Mouse (Mus musculus) hindbrain, embryonic 13.5 days (tissue): ENCODE data around the gene Fam217b. TPM values are rescaled to one million over a fixed set of nuclear protein-coding genes. Genes with fewer than 3 reads are reported as not detected.

ENCODE experiments used
- ATAC-seq: fragments of 200-750 bp; cut with Nextera tagmentation; 2 replicates; pipeline ENCODE4 v1.8.0; 2017; ENCODE audit warnings: moderate TSS enrichment; ENCODE audit not compliant: low FRiP score
- H3K27ac ChIP-seq: fragments of 300-500 bp; sonication (generic); 2 replicates; pipeline ENCODE4 v1.5.1; 2015; ENCODE audit warnings: inconsistent platforms, mild to moderate bottlenecking, moderate library complexity
- H3K27me3 ChIP-seq: fragments of 300-500 bp; sonication (generic); 2 replicates; pipeline ENCODE4 v1.6.1; 2015; ENCODE audit warnings: mild to moderate bottlenecking, inconsistent platforms
- H3K36me3 ChIP-seq: fragments of 300-500 bp; sonication (generic); 2 replicates; pipeline ENCODE4 v1.6.1; 2015; ENCODE audit warnings: mild to moderate bottlenecking, inconsistent platforms
- H3K4me1 ChIP-seq: fragments of 300-500 bp; sonication (generic); replicated peaks from 2 replicates; pipeline ENCODE4 v1.6.1; 2015; ENCODE audit warnings: inconsistent platforms
- H3K4me2 ChIP-seq: fragments of 300-500 bp; sonication (generic); 2 replicates; pipeline ENCODE4 v1.6.1; 2015; ENCODE audit warnings: inconsistent platforms, mild to moderate bottlenecking, moderate library complexity
- H3K4me3 ChIP-seq: fragments of 300-500 bp; sonication (generic); 2 replicates; pipeline ENCODE4 v1.5.1; 2015; ENCODE audit warnings: mild to moderate bottlenecking, inconsistent platforms
- H3K9ac ChIP-seq: fragments of 300-500 bp; sonication (generic); 2 replicates; pipeline ENCODE4 v1.6.1; 2015; ENCODE audit warnings: mild to moderate bottlenecking, inconsistent platforms
- H3K9me3 ChIP-seq: fragments of 300-500 bp; sonication (generic); 2 replicates; pipeline ENCODE4 v1.6.1; 2016; ENCODE audit warnings: inconsistent platforms
- WGBS: fragments of 180-500 bp; shearing (Covaris S2); methylation state at CpG from one replicate; pipeline ENCODE4 v1.1.7; 2015; 5-methylcytosine and 5-hydroxymethylcytosine counted together
- polyA plus RNA-seq: library from polyadenylated mRNA; unstranded; fragments of >200 nt; fragmentation: Nextera tagmentation; extraction: Ambion mirVana; gene quantifications from 2 replicates; pipeline ENCODE4 v1.2.1, GENCODE M21; 2015

Fam217b gene
- polyA plus RNA-seq, result 8.1 and 9.8 TPM in 2 replicates

GRCm38 (mm10) chr2:178414261-178415149, at the start of gene Fam217b, which contains the start of gene Ppp1r3d:
Fam217b (plus strand) TSS chr2:178414524.
Ppp1r3d (minus strand) TSS chr2:178414472.
- peaks cover 23% of the 10 kb centered on the region for H3K27me3 ChIP-seq
- peak within 1 kb of the TSS; percentile 99 for H3K4me2 ChIP-seq
- peaks cover 5% of the 10 kb centered on the region for H3K36me3 ChIP-seq
- peak; percentile 91 for ATAC-seq
- no peaks in the 10 kb centered on the region for H3K9me3 ChIP-seq
- H3K4me3 ChIP-seq, result peak within 1 kb of the TSS; percentile 53
- H3K27ac ChIP-seq, result peak within 1 kb of the TSS; percentile 89
- peak within 1 kb of the TSS; percentile 71 for H3K9ac ChIP-seq
- WGBS, result under 1% methylated on average over 47 of the region's 74 CpGs
- H3K4me1 ChIP-seq, result peaks cover 31% of the 10 kb centered on the region

- Histone ChIP-seq H3K27me3 (peaks cover 8% of the 10 kb centered on the region), H3K9ac (no peak within 1 kb of the TSS), H3K27ac (no peak within 1 kb of the TSS), H3K36me3 (no peaks in the 10 kb centered on the region), H3K4me2 (no peak within 1 kb of the TSS), H3K9me3 (no peaks in the 10 kb centered on the region), H3K4me1 (no peaks in the 10 kb centered on the region; the same call in 1 of the 2 replicates), H3K4me3 (no peak within 1 kb of the TSS)
- WGBS, result 86% methylated on average over 52 of the region's 52 CpGs
- peak; percentile 36; the same call in 1 of the 2 replicates for ATAC-seq
These were observed 7.1 kb upstream of the Fam217b start, which contains the start of gene Sycp2 for GRCm38 (mm10) chr2:178407053-178407815. Sycp2 (minus strand) TSS chr2:178407685.

- 55% methylated on average over 1 of the region's 1 CpGs for WGBS
- no peak overlapping the region for H3K4me3 ChIP-seq
- H3K36me3 ChIP-seq, result no peaks in the 10 kb centered on the region
- peaks cover 23% of the 10 kb centered on the region for H3K27me3 ChIP-seq
- no peak for ATAC-seq
- H3K9ac ChIP-seq, result no peak overlapping the region
- no peaks in the 10 kb centered on the region for H3K9me3 ChIP-seq
- H3K27ac ChIP-seq, result no peak overlapping the region
- H3K4me1 ChIP-seq, result peaks cover 12% of the 10 kb centered on the region
- H3K4me2 ChIP-seq, result no peak overlapping the region
These were observed 5.3 kb upstream of the Fam217b start for GRCm38 (mm10) chr2:178409024-178409423.

- Histone ChIP-seq H3K4me1 (peaks cover 20% of the 10 kb centered on the region), H3K27me3 (peaks cover 23% of the 10 kb centered on the region), H3K9ac (no peak overlapping the region), H3K27ac (no peak overlapping the region), H3K4me3 (no peak overlapping the region), H3K4me2 (no peak overlapping the region), H3K36me3 (no peaks in the 10 kb centered on the region), H3K9me3 (no peaks in the 10 kb centered on the region)
- 81% methylated on average over 6 of the region's 6 CpGs for WGBS
- no peak for ATAC-seq
These were observed 4.0 kb upstream of the Fam217b start for GRCm38 (mm10) chr2:178410286-178410685.

GRCm38 (mm10) chr2:178412598-178412997, 1.7 kb upstream of the Fam217b start:
- Histone ChIP-seq H3K4me3 (0 out of 2 replicates have a peak overlapping the region, but pooled peaks have one; percentile 53), H3K9ac (no peak overlapping the region), H3K4me1 (peaks cover 31% of the 10 kb centered on the region), H3K9me3 (no peaks in the 10 kb centered on the region), H3K27me3 (peaks cover 23% of the 10 kb centered on the region), H3K4me2 (peak overlapping the region; percentile 99), H3K27ac (no peak overlapping the region), H3K36me3 (no peaks in the 10 kb centered on the region)
- 63% methylated on average over 6 of the region's 6 CpGs for WGBS
- ATAC-seq, result no peak

- Histone ChIP-seq H3K4me1 (peaks cover 31% of the 10 kb centered on the region), H3K27me3 (peaks cover 23% of the 10 kb centered on the region), H3K9ac (no peak overlapping the region), H3K36me3 (peaks cover 4% of the 10 kb centered on the region), H3K4me3 (peak overlapping the region; percentile 53), H3K4me2 (peak overlapping the region; percentile 99), H3K9me3 (no peaks in the 10 kb centered on the region), H3K27ac (0 out of 2 replicates have a peak overlapping the region, but pooled peaks have one; percentile 3)
- no peak for ATAC-seq
- 59% methylated on average over 13 of the region's 13 CpGs for WGBS
These were observed 1.2 kb upstream of the Fam217b start for GRCm38 (mm10) chr2:178413081-178413480.

GRCm38 (mm10) chr2:178413481-178414260, 653 bp upstream of the Fam217b start:
- Histone ChIP-seq H3K4me1 (peaks cover 31% of the 10 kb centered on the region), H3K27me3 (peaks cover 23% of the 10 kb centered on the region), H3K27ac (peak overlapping the region; percentile 89), H3K9ac (peak overlapping the region; percentile 71), H3K36me3 (peaks cover 5% of the 10 kb centered on the region), H3K4me3 (peak overlapping the region; percentile 53), H3K9me3 (no peaks in the 10 kb centered on the region), H3K4me2 (peak overlapping the region; percentile 99)
- ATAC-seq, result peak; percentile 21
- 15% methylated on average over 71 of the region's 75 CpGs for WGBS

- H3K4me3 ChIP-seq, result peak overlapping the region; percentile 53
- H3K27ac ChIP-seq, result peak overlapping the region; percentile 89
- no peaks in the 10 kb centered on the region for H3K9me3 ChIP-seq
- peaks cover 31% of the 10 kb centered on the region for H3K4me1 ChIP-seq
- no peak for ATAC-seq
- peaks cover 23% of the 10 kb centered on the region for H3K27me3 ChIP-seq
- H3K9ac ChIP-seq, result peak overlapping the region; percentile 71
- peak overlapping the region; percentile 99 for H3K4me2 ChIP-seq
- peaks cover 5% of the 10 kb centered on the region for H3K36me3 ChIP-seq
- 16% methylated on average over 3 of the region's 3 CpGs for WGBS
These were observed 775 bp downstream of the Fam217b start for GRCm38 (mm10) chr2:178415150-178415448.

GRCm38 (mm10) chr2:178416427-178416826, 2.1 kb downstream of the Fam217b start:
- H3K4me1 ChIP-seq, result peaks cover 36% of the 10 kb centered on the region
- 78% methylated on average over 13 of the region's 13 CpGs for WGBS
- peaks cover 21% of the 10 kb centered on the region for H3K27me3 ChIP-seq

GRCm38 (mm10) chr2:178416970-178417369, 2.6 kb downstream of the Fam217b start:
- peaks cover 16% of the 10 kb centered on the region for H3K27me3 ChIP-seq
- peaks cover 5% of the 10 kb centered on the region for H3K36me3 ChIP-seq
- H3K9me3 ChIP-seq, result no peaks in the 10 kb centered on the region
- peaks cover 41% of the 10 kb centered on the region for H3K4me1 ChIP-seq
- 70% methylated on average over 4 of the region's 4 CpGs for WGBS
- ATAC-seq, result no peak
- no peak overlapping the region for H3K4me3 ChIP-seq
- H3K9ac ChIP-seq, result no peak overlapping the region
- no peak overlapping the region for H3K27ac ChIP-seq
- no peak overlapping the region for H3K4me2 ChIP-seq

More at GRCm38 (mm10) chr2:178416427-178416826, 2.1 kb downstream of the Fam217b start:
- Histone ChIP-seq H3K36me3 (peaks cover 5% of the 10 kb centered on the region), H3K4me2 (no peak overlapping the region), H3K9ac (no peak overlapping the region), H3K9me3 (no peaks in the 10 kb centered on the region), H3K4me3 (no peak overlapping the region), H3K27ac (no peak overlapping the region)
- no peak for ATAC-seq

- no peak overlapping the region for H3K9ac ChIP-seq
- ATAC-seq, result no peak
- H3K36me3 ChIP-seq, result peaks cover 5% of the 10 kb centered on the region
- 86% methylated on average over 9 of the region's 9 CpGs for WGBS
- no peak overlapping the region for H3K4me3 ChIP-seq
- H3K9me3 ChIP-seq, result no peaks in the 10 kb centered on the region
- H3K27me3 ChIP-seq, result no peaks in the 10 kb centered on the region
- no peak overlapping the region for H3K27ac ChIP-seq
- peaks cover 30% of the 10 kb centered on the region for H3K4me1 ChIP-seq
- no peak overlapping the region for H3K4me2 ChIP-seq
These were observed 6.3 kb downstream of the Fam217b start for GRCm38 (mm10) chr2:178420576-178420975.
